Mouse (Mus musculus): Measurements from ENCODE around the gene Alkbh6. TPM values are rescaled to one million over a fixed set of nuclear protein-coding genes. Genes with fewer than 3 reads are reported as not detected.

The Alkbh6 gene
- polyA plus RNA-seq, 1 experiment: 39.9 TPM

GRCm38 (mm10) chr7:30291215-30292131, 17.0 kb upstream of the Alkbh6 start, which contains the start of gene Clip3:
TSS of gene Clip3 (plus strand) at chr7:30291728.
- Histone ChIP-seq H3K4me1 (ENCODE audit: control insufficient read depth, insufficient read depth, low read length) (peaks cover 6% of the 10 kb centered on the region; the same call in 1 of the 2 replicates), H3K4me3 (ENCODE audit: insufficient read depth, low read length) (no peak within 1 kb of the TSS), H3K27ac (ENCODE audit: insufficient read depth, low read depth, low read length) (no peak within 1 kb of the TSS)
- TF ChIP-seq POLR2A (IDR thresholded peaks at IDR 0.05; ENCODE audit: borderline replicate concordance, low read depth, low read length) (no peak), CTCF (IDR thresholded peaks at IDR 0.05; ENCODE audit: low read depth, low read length) (no peak)

GRCm38 (mm10) chr7:30293795-30294194, 14.7 kb upstream of the Alkbh6 start:
- TF ChIP-seq POLR2A (IDR thresholded peaks at IDR 0.05; ENCODE audit: borderline replicate concordance, low read depth, low read length) (no peak), CTCF (IDR thresholded peaks at IDR 0.05; ENCODE audit: low read depth, low read length) (no peak)
- no peak overlapping the region for H3K4me3 ChIP-seq (ENCODE audit: insufficient read depth, low read length)

GRCm38 (mm10) chr7:30294296-30294695, 14.2 kb upstream of the Alkbh6 start:
- no peak overlapping the region for H3K4me3 ChIP-seq (ENCODE audit: insufficient read depth, low read length)
- TF ChIP-seq POLR2A (IDR thresholded peaks at IDR 0.05; ENCODE audit: borderline replicate concordance, low read depth, low read length): no peak
- no peak for TF ChIP-seq CTCF (IDR thresholded peaks at IDR 0.05; ENCODE audit: low read depth, low read length)
- H3K4me1 ChIP-seq (ENCODE audit: control insufficient read depth, insufficient read depth, low read length): no peaks in the 10 kb centered on the region
- no peak overlapping the region for H3K27ac ChIP-seq (ENCODE audit: insufficient read depth, low read depth, low read length)

More at GRCm38 (mm10) chr7:30293795-30294194, 14.7 kb upstream of the Alkbh6 start:
- H3K4me1 ChIP-seq (ENCODE audit: control insufficient read depth, insufficient read depth, low read length): no peaks in the 10 kb centered on the region
- H3K27ac ChIP-seq (ENCODE audit: insufficient read depth, low read depth, low read length): no peak overlapping the region

- TF ChIP-seq CTCF (IDR thresholded peaks at IDR 0.05; ENCODE audit: low read depth, low read length): no peak
- TF ChIP-seq POLR2A (IDR thresholded peaks at IDR 0.05; ENCODE audit: borderline replicate concordance, low read depth, low read length): no peak
- Histone ChIP-seq H3K4me3 (ENCODE audit: insufficient read depth, low read length) (no peak overlapping the region), H3K27ac (ENCODE audit: insufficient read depth, low read depth, low read length) (no peak overlapping the region)
These were observed 13.4 kb upstream of the Alkbh6 start for GRCm38 (mm10) chr7:30295103-30295502.

GRCm38 (mm10) chr7:30296816-30297215, 11.7 kb upstream of the Alkbh6 start:
- no peak overlapping the region for H3K27ac ChIP-seq (ENCODE audit: insufficient read depth, low read depth, low read length)
- TF ChIP-seq CTCF (IDR thresholded peaks at IDR 0.05; ENCODE audit: low read depth, low read length) (no peak), POLR2A (IDR thresholded peaks at IDR 0.05; ENCODE audit: borderline replicate concordance, low read depth, low read length) (no peak)

More at GRCm38 (mm10) chr7:30295103-30295502, 13.4 kb upstream of the Alkbh6 start:
- H3K4me1 ChIP-seq (ENCODE audit: control insufficient read depth, insufficient read depth, low read length): no peaks in the 10 kb centered on the region

GRCm38 (mm10) chr7:30297266-30297665, 11.3 kb upstream of the Alkbh6 start:
- no peaks in the 10 kb centered on the region for H3K4me1 ChIP-seq (ENCODE audit: control insufficient read depth, insufficient read depth, low read length)
- H3K27ac ChIP-seq (ENCODE audit: insufficient read depth, low read depth, low read length): no peak overlapping the region
- H3K4me3 ChIP-seq (ENCODE audit: insufficient read depth, low read length): no peak overlapping the region
- TF ChIP-seq POLR2A (IDR thresholded peaks at IDR 0.05; ENCODE audit: borderline replicate concordance, low read depth, low read length): no peak
- no peak for TF ChIP-seq CTCF (IDR thresholded peaks at IDR 0.05; ENCODE audit: low read depth, low read length)

More at GRCm38 (mm10) chr7:30296816-30297215, 11.7 kb upstream of the Alkbh6 start:
- no peaks in the 10 kb centered on the region for H3K4me1 ChIP-seq (ENCODE audit: control insufficient read depth, insufficient read depth, low read length)
- H3K4me3 ChIP-seq (ENCODE audit: insufficient read depth, low read length): no peak overlapping the region

- Histone ChIP-seq H3K27ac (ENCODE audit: insufficient read depth, low read depth, low read length) (no peak overlapping the region), H3K4me1 (ENCODE audit: control insufficient read depth, insufficient read depth, low read length) (no peaks in the 10 kb centered on the region), H3K4me3 (ENCODE audit: insufficient read depth, low read length) (no peak overlapping the region)
- TF ChIP-seq CTCF (IDR thresholded peaks at IDR 0.05; ENCODE audit: low read depth, low read length) (peak; percentile 70), POLR2A (IDR thresholded peaks at IDR 0.05; ENCODE audit: borderline replicate concordance, low read depth, low read length) (no peak)
These were observed 7.6 kb upstream of the Alkbh6 start for GRCm38 (mm10) chr7:30300914-30301313.

- Histone ChIP-seq H3K4me3 (ENCODE audit: insufficient read depth, low read length) (no peak overlapping the region), H3K27ac (ENCODE audit: insufficient read depth, low read depth, low read length) (no peak overlapping the region), H3K4me1 (ENCODE audit: control insufficient read depth, insufficient read depth, low read length) (peaks cover 9% of the 10 kb centered on the region)
- TF ChIP-seq POLR2A (IDR thresholded peaks at IDR 0.05; ENCODE audit: borderline replicate concordance, low read depth, low read length): no peak
- no peak for TF ChIP-seq CTCF (IDR thresholded peaks at IDR 0.05; ENCODE audit: low read depth, low read length)
These were observed 2.3 kb upstream of the Alkbh6 start for GRCm38 (mm10) chr7:30306083-30306779.

GRCm38 (mm10) chr7:30309395-30310129, 1.0 kb downstream of the Alkbh6 start:
- no peak overlapping the region for H3K27ac ChIP-seq (ENCODE audit: insufficient read depth, low read depth, low read length)
- peaks cover 9% of the 10 kb centered on the region for H3K4me1 ChIP-seq (ENCODE audit: control insufficient read depth, insufficient read depth, low read length)
- H3K4me3 ChIP-seq (ENCODE audit: insufficient read depth, low read length): peak overlapping the region; percentile 85
- TF ChIP-seq CTCF (IDR thresholded peaks at IDR 0.05; ENCODE audit: low read depth, low read length) (no peak), POLR2A (IDR thresholded peaks at IDR 0.05; ENCODE audit: borderline replicate concordance, low read depth, low read length) (no peak)

All from bone marrow macrophage, adult 2 months (primary cell).